ENCODE assay signal across 12 mouse cellular contexts in the genomic region with DNA sequence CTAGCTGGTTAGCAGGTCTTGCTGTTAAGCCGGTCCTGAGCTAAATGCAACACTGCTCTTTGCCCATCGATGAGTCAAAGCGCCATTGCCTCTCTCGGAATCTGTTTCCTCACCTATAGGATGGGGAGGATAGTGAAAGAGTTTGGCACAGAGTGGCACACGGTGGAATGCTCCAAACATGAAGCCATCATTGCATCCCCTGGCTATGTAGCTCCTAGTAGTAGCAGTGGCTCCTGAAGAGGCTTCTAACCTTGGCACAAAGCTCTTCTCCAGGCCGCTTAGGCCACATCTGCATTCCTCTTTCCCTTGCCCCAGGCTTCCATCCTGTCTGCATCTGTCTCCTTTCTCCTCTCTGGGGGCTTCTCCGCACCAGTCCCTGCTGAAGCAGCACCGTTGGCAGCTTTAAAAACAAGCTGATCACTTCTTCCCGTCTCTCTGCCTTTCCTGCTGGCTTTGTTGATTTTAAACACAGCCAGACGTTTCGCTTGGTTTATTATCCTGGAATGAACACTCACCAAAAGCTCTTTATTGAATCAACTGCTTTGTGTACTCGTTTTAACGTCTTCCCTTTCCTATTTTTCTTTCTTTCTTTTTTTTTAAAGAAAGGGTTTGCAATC.
DNase-seq lines count a peak whose midpoint lies in the region; ATAC-seq and TF ChIP-seq lines count a peak whose summit lies in the region.
"Had no signal": no experiment of that assay in that cellular context is flagged by ENCODE, and none has a peak within 500 bp of the region (broad histone marks: within the 10 kb centered on the region; RNA-seq: fewer than 3 reads in every experiment).

No protein-coding gene starts in this region.

- H3K4me2 ChIP-seq in lung, embryonic 15.5 days, result peak overlapping the region; percentile 45; the same call in 1 of the 2 replicates
- H3K4me2 ChIP-seq in forebrain, embryonic 16.5 days (ENCODE audit: low read length), result no peak overlapping the region
- H3K4me2 ChIP-seq in limb, embryonic 15.5 days, result no peak overlapping the region
- H3K4me2 ChIP-seq in stomach, postnatal 0 days (replicated peaks; ENCODE audit: low read depth), result peak overlapping the region; percentile 1; the same call in 1 of the 2 replicates

- no peaks in the 10 kb centered on the region for H3K27me3 ChIP-seq in lung, embryonic 15.5 days
- no peaks in the 10 kb centered on the region for H3K27me3 ChIP-seq in forebrain, embryonic 16.5 days (replicated peaks; ENCODE audit: control insufficient read depth, insufficient read depth, low read length)
- no peaks in the 10 kb centered on the region for H3K27me3 ChIP-seq in limb, embryonic 15.5 days
- no peaks in the 10 kb centered on the region for H3K27me3 ChIP-seq in stomach, postnatal 0 days (ENCODE audit: control insufficient read depth, insufficient read depth, low read length)
- H3K27me3 ChIP-seq: Patski had no signal

- ATAC-seq in lung, embryonic 15.5 days (ENCODE audit: borderline replicate concordance, extremely low read depth, low FRiP score, low TSS enrichment), result no peak
- no peak for ATAC-seq in forebrain, embryonic 16.5 days
- ATAC-seq in limb, embryonic 15.5 days (ENCODE audit: insufficient number of reproducible peaks, low FRiP score, low TSS enrichment, low read depth), result no peak
- no peak for ATAC-seq in stomach, postnatal 0 days (ENCODE audit: low FRiP score, low TSS enrichment)

- no peaks in the 10 kb centered on the region for H3K9me3 ChIP-seq in lung, embryonic 15.5 days
- H3K9me3 ChIP-seq in forebrain, embryonic 16.5 days (ENCODE audit: control insufficient read depth, low read length), result no peaks in the 10 kb centered on the region
- H3K9me3 ChIP-seq in limb, embryonic 15.5 days, result no peaks in the 10 kb centered on the region
- H3K9me3 ChIP-seq in stomach, postnatal 0 days (ENCODE audit: control insufficient read depth, low read length), result no peaks in the 10 kb centered on the region

- no peaks in the 10 kb centered on the region for H3K36me3 ChIP-seq in lung, embryonic 15.5 days
- no peaks in the 10 kb centered on the region for H3K36me3 ChIP-seq in forebrain, embryonic 16.5 days (ENCODE audit: control insufficient read depth, insufficient read depth)
- no peaks in the 10 kb centered on the region for H3K36me3 ChIP-seq in limb, embryonic 15.5 days
- no peaks in the 10 kb centered on the region for H3K36me3 ChIP-seq in stomach, postnatal 0 days (ENCODE audit: control insufficient read depth, insufficient read depth, low read length)

- peaks cover 52% of the 10 kb centered on the region for H3K4me1 ChIP-seq in lung, embryonic 15.5 days
- peaks cover 33% of the 10 kb centered on the region for H3K4me1 ChIP-seq in forebrain, embryonic 16.5 days (replicated peaks; ENCODE audit: control insufficient read depth, insufficient read depth, low read length)
- peaks cover 54% of the 10 kb centered on the region for H3K4me1 ChIP-seq in limb, embryonic 15.5 days
- H3K4me1 ChIP-seq in stomach, postnatal 0 days (replicated peaks; ENCODE audit: control insufficient read depth, insufficient read depth), result 0 out of 2 replicates have a peak, but pooled peaks cover 13% of the 10 kb centered on the region

- TF ChIP-seq CTCF in stomach, postnatal 0 days (IDR thresholded peaks at IDR 0.05; ENCODE audit: low read depth), result no peak

- TF ChIP-seq EP300 in stomach, postnatal 0 days (optimal IDR thresholded peaks at IDR 0.05), result no peak

- DNase-seq in lung, adult 18-20 months, result no peak
- no peak for DNase-seq in stomach, postnatal 0 days (ENCODE audit: low spot score)
- no peak for DNase-seq in layer of hippocampus, adult 18-20 months (ENCODE audit: low spot score in 2 of 2)
- no peak for DNase-seq in spleen, adult 18-20 months
- DNase-seq in layer of hippocampus, postnatal 25 days (ENCODE audit: extremely low spot score in 1 of 2, low spot score in 1 of 2), result no peak
- DNase-seq: cerebellum, adult 11 months; gastrocnemius, postnatal 25 days had no signal

- no peak overlapping the region for H3K9ac ChIP-seq in lung, embryonic 15.5 days
- H3K9ac ChIP-seq in forebrain, embryonic 16.5 days (replicated peaks; ENCODE audit: low read depth, low read length), result no peak overlapping the region; the same call in 1 of the 2 replicates
- no peak overlapping the region for H3K9ac ChIP-seq in limb, embryonic 15.5 days
- H3K9ac ChIP-seq in stomach, postnatal 0 days (ENCODE audit: low read length), result no peak overlapping the region

- 41% methylated on average over 13 of the region's 13 CpGs for WGBS in lung, embryonic 15.5 days
- WGBS in forebrain, embryonic 16.5 days, result 34% methylated on average over 13 of the region's 13 CpGs
- WGBS in limb, embryonic 15.5 days, result 34% methylated on average over 13 of the region's 13 CpGs
- WGBS in stomach, postnatal 0 days, result 44% methylated on average over 13 of the region's 13 CpGs

- peak overlapping the region; percentile 97 for H3K27ac ChIP-seq in lung, embryonic 15.5 days
- H3K27ac ChIP-seq in forebrain, embryonic 16.5 days (ENCODE audit: low read length), result peak overlapping the region; percentile 90
- H3K27ac ChIP-seq in limb, embryonic 15.5 days, result peak overlapping the region; percentile 90
- peak overlapping the region; percentile 75 for H3K27ac ChIP-seq in stomach, postnatal 0 days (replicated peaks)

- H3K4me3 ChIP-seq in lung, embryonic 15.5 days, result 0 out of 2 replicates have a peak overlapping the region, but pooled peaks have one; percentile 6
- H3K4me3 ChIP-seq in forebrain, embryonic 16.5 days (replicated peaks; ENCODE audit: low read length), result no peak overlapping the region
- no peak overlapping the region for H3K4me3 ChIP-seq in limb, embryonic 15.5 days
- no peak overlapping the region for H3K4me3 ChIP-seq in stomach, postnatal 0 days (ENCODE audit: low read depth, low read length)
- H3K4me3 ChIP-seq: myocyte had no signal

Comparison
In these comparisons a context has a peak if more than half of its experiments do, and no peak if none do; other contexts are left out.
1. H3K4me2 ChIP-seq: peak in lung, embryonic 15.5 days (single experiment) and stomach, postnatal 0 days (single experiment); none in forebrain, embryonic 16.5 days (single experiment) and limb, embryonic 15.5 days (single experiment).
2. Peak in every context shown above with its lines, with median percentiles within 50 percentile points of each other: H3K27ac ChIP-seq.